Mouse (Mus musculus) brain, embryonic 14.5 days (tissue): ENCODE results near the gene Ano6.

Experiments used
- CTCF ChIP-seq: fragments of 200-500 bp; IDR thresholded peaks from 2 replicates; pipeline ENCODE4 v1.5.1; 2012; ENCODE audit warnings: inconsistent platforms, mild to moderate bottlenecking, moderate library complexity, borderline replicate concordance; ENCODE audit not compliant: insufficient read depth, insufficient read length; ENCODE audit errors: extremely low read depth
- POLR2A ChIP-seq: fragments of 200-500 bp; IDR thresholded peaks from 2 replicates; pipeline ENCODE4 v1.6.1; 2012; ENCODE audit warnings: mild to moderate bottlenecking, inconsistent platforms, borderline replicate concordance; ENCODE audit not compliant: poor library complexity, insufficient read depth, insufficient read length, severe bottlenecking; ENCODE audit errors: extremely low read depth

DNA sequence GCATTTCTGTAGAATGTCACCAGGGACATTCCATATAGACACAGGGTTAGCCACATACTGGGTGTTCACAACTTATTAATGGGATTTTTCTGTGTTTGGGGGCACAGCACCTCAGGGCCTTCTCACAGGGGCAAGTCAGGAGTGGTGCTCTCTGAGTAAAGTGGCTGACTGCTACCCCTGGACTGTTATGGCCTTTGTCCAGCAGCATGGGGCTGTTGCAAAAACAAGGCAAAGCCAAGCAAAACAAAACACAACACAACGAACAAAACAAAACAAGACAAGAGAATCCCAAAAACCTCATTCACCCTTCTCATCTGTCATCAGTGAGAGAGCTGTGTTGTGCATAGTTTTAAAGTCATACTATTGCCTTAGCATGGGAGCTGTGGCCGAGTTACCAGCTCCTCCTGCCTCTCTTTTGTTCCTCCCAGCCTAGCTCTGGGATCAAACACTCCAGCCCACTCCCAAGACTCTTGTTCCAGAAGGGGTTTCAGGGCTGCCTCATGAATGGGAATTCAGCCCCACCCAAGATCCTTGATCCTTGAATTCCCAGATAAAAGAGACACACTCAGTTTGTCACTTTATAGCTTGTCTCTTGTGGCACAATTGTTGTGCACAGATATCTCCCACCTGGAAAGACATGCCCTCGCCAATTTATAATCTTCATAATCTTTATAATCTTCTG is 119.6 kb downstream of the Ano6 start:
- TF ChIP-seq POLR2A (no peak), CTCF (no peak)
